Mouse (Mus musculus) spleen, adult 10 weeks (tissue): ENCODE measurements around the gene Rasgrp2. TPM values are rescaled to one million over a fixed set of nuclear protein-coding genes. Genes with fewer than 3 reads are reported as not detected.

ENCODE experiments used
- polyA plus RNA-seq: library from polyadenylated mRNA; stranded (reverse); fragments of 350-450 nt; fragmentation: Illumina TruSeq; extraction: RNeasy Lipid Tissue Mini Kit (QIAGEN cat#74804); gene quantifications from one replicate; pipeline ENCODE4 v1.2.3, GENCODE M21; 2015; ENCODE audit warnings: low replicate concordance; ENCODE audit not compliant: insufficient read depth

Gene Rasgrp2
- polyA plus RNA-seq = 258 TPM

GRCm38 (mm10) chr19:6399285-6400095, at the start of gene Rasgrp2:
TSS of gene Rasgrp2 (plus strand) at chr19:6399340.

DNA sequence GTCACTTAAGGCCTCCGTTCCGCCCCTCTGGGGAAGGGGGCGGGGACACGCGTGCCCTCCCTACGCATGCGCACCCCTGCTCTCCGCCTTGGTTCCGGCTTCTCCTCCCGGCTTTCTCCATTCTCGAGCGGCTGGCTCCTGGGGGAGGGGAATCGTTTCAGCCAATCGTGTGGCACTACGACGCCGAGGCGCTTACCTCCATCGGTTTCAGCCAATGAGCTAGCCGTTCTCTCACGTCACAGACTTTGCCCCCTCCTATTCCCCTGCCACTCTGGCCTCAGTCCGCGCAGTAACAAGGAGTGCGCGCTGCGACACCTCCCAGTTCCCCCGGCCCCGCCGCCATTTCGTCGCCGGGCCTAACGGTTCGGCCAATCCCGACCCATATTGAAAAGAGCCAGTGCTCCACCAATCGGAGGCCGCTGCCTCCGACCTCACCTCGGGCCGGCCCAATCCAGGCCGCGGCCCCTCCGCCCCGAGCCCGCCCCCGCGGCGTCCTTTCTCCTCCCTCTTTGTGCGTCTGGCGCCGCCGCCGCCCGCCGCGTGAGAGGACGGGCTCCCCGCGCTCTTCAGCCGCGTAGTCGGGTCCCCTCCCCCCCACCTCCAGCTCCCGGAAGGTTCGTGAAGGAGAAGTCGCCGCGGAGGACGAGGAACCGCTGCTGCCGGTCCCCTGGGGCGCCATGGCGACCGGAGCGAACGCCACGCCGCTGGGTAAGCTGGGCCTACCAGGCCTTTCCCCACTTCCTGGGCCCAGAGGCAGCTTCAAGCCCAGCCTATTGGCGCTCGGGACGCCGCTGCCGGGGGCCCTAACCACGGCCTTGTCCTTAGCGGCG, 35.5 kb upstream of the Rasgrp2 start, which contains the start of gene Sf1:
Gene Sf1 (plus strand): TSS at position 280 of the 830 bp plus-strand sequence.

DNA sequence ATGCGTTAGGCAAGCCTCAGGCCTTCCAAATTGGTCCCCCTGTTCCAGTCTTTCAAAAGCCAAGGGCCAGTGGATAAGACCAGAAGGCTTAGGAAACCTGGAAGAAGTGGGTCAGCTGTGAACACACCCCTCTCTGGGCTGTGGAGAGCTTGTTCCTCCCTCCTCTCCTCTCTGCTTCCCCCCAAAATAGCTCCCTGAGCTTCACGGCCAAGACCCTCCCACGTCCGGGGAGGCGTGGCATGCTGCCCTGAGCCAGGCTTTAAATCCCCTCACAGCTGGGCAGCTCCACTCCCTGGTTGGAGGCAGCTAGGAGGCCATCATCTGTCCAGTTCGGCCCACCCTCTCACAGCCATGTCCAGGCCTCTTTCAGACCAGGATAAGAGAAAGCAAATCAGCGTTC, 15.0 kb upstream of the Rasgrp2 start, which contains the start of gene Pygm:
Gene Pygm (plus strand): TSS at position 272 of the 400 bp plus-strand sequence.

DNA sequence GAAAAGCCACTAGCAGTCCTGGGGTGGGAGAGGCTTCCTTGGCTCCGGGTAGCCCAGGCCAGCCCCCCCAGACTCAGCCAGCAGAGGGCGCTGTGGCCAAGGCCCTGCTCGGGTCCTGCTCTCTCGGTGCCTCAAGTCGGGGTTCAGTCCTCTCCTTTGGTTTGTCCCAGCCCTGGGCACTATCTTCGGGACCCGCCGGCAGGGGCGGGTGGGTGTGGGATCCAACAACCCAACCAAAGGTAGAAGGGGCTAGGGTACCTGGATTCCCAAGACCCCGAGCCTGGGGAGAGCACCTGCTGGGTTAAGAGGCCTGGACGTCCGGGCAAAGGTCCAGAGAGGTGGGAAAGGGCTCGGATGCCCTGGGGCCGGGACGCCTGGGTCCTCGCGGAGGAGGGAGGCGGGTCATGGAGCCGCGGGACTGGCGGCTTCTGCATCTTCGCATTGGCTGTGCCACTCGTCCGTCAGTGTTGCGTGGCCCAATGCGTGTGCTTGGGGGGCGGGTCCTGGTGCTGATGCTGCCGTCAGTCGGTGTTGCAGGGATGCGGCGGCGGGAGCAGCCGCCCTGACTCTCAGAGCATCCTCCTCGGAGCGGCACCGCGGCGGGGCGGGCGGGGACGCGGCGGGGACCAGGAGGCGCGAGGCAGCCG, 19.2 kb downstream of the Rasgrp2 start, which contains the start of gene Nrxn2:
Gene Nrxn2 (plus strand): TSS at position 499 of the 647 bp plus-strand sequence.

Other genes starting within 250 kb of the Rasgrp2 start
- not detected for gene Majin, start 215.0 kb upstream of the Rasgrp2 start, polyA plus RNA-seq
- not detected for gene Gpha2, start 173.0 kb upstream of the Rasgrp2 start, polyA plus RNA-seq
- gene Ppp2r5b, start 163.5 kb upstream of the Rasgrp2 start, polyA plus RNA-seq = 11.9 TPM
- gene Atg2a, start 157.7 kb upstream of the Rasgrp2 start, polyA plus RNA-seq = 6.0 TPM
- gene Ehd1, start 122.6 kb upstream of the Rasgrp2 start, polyA plus RNA-seq = 36.3 TPM
- gene Cdc42bpg, start 92.9 kb upstream of the Rasgrp2 start, polyA plus RNA-seq = 2.1 TPM
- gene Men1, start 64.4 kb upstream of the Rasgrp2 start, polyA plus RNA-seq = 15.5 TPM
- 230 TPM for gene Map4k2, start 58.2 kb upstream of the Rasgrp2 start, polyA plus RNA-seq
- 447 TPM for gene Sf1, start 35.6 kb upstream of the Rasgrp2 start, polyA plus RNA-seq
- 7.7 TPM for gene Pygm, start 14.9 kb upstream of the Rasgrp2 start, polyA plus RNA-seq
- gene Nrxn2, start 19.4 kb downstream of the Rasgrp2 start, polyA plus RNA-seq = 0.57 TPM
- gene Slc22a12, start 143.7 kb downstream of the Rasgrp2 start, polyA plus RNA-seq = not detected